Mouse (Mus musculus) liver, adult 2 months (tissue): ENCODE data around the gene Gstt4. TPM values are rescaled to one million over a fixed set of nuclear protein-coding genes. Genes with fewer than 3 reads are reported as not detected.
A peak's percentile ranks its signal among the peaks of the same experiment; 100 is the strongest.

Experiments
- DNase-seq: peaks from one replicate; pipeline ENCODE4 v3.0.0-alpha.2; 2011; ENCODE audit warnings: low read depth, low spot score; ENCODE audit errors: extremely low read depth
- H3K27ac ChIP-seq: fragments of 200-500 bp; replicated peaks from 2 replicates; pipeline ENCODE4 v1.5.1; 2012; ENCODE audit warnings: low read depth, mild to moderate bottlenecking, control low read depth, inconsistent platforms, low read length; ENCODE audit not compliant: insufficient read depth
- H3K27me3 ChIP-seq: fragments of 200-500 bp; 2 replicates; pipeline ENCODE4 v1.6.1; 2012; ENCODE audit warnings: mild to moderate bottlenecking, moderate library complexity, low read length, inconsistent platforms; ENCODE audit not compliant: control insufficient read depth, insufficient read depth
- H3K36me3 ChIP-seq: fragments of 200-500 bp; 2 replicates; pipeline ENCODE4 v1.6.1; 2012; ENCODE audit warnings: low read length, inconsistent platforms; ENCODE audit not compliant: control insufficient read depth, insufficient read depth
- H3K4me1 ChIP-seq: fragments of 200-500 bp; 2 replicates; pipeline ENCODE4 v1.6.1; 2011; ENCODE audit warnings: low read length; ENCODE audit not compliant: control insufficient read depth, insufficient read depth
- H3K4me3 ChIP-seq: fragments of 200-500 bp; 2 replicates; pipeline ENCODE4 v1.5.1; 2011; ENCODE audit warnings: low read depth, mild to moderate bottlenecking, control low read depth, low read length, moderate library complexity; ENCODE audit not compliant: insufficient read depth
- H3K79me2 ChIP-seq: fragments of 200-500 bp; 2 replicates; pipeline ENCODE4 v1.6.1; 2012; ENCODE audit warnings: inconsistent platforms, mild to moderate bottlenecking, low read length, moderate library complexity; ENCODE audit not compliant: control insufficient read depth, insufficient read depth
- H3K9ac ChIP-seq: fragments of 200-500 bp; 2 replicates; pipeline ENCODE4 v1.6.1; 2012; ENCODE audit warnings: low read depth, mild to moderate bottlenecking, control low read depth, inconsistent platforms, low read length
- CTCF ChIP-seq: fragments of 200-500 bp; IDR thresholded peaks from 2 replicates; pipeline ENCODE4 v1.5.1; 2011; ENCODE audit warnings: low read depth, low read length, control low read depth
- POLR2A ChIP-seq: fragments of 200-500 bp; IDR thresholded peaks from 2 replicates; pipeline ENCODE4 v1.6.1; 2011; ENCODE audit warnings: low read length, control low read depth; ENCODE audit not compliant: insufficient read depth; ENCODE audit errors: extremely low read depth
- WGBS: fragments of 180-500 bp; shearing (Covaris S2); methylation state at CpG from one replicate; pipeline ENCODE4 v1.1.7; 2018; 5-methylcytosine and 5-hydroxymethylcytosine counted together
- polyA plus RNA-seq: library from polyadenylated mRNA; depleted of rRNA; stranded (reverse); fragments of >200 nt; gene quantifications from 2 replicates; pipeline ENCODE4 v1.2.3, GENCODE M21; 2012
- total RNA-seq: library from RNA; depleted of rRNA; stranded (reverse); fragments of >200 nt; gene quantifications from 2 replicates; pipeline ENCODE4 v1.2.3, GENCODE M21; 2014

Gene Gstt4
- total and polyA plus RNA-seq, 2 experiments: 0.09 TPM; not detected in 1

GRCm38 (mm10) chr10:75839092-75839491 is 16.7 kb upstream of the Gstt4 start:
- no peak for DNase-seq
- WGBS: 87% methylated on average over 10 of the region's 10 CpGs
- Histone ChIP-seq H3K27ac (no peak overlapping the region), H3K79me2 (no peaks in the 10 kb centered on the region), H3K36me3 (no peaks in the 10 kb centered on the region), H3K4me3 (no peak overlapping the region), H3K4me1 (no peaks in the 10 kb centered on the region), H3K9ac (no peak overlapping the region), H3K27me3 (no peaks in the 10 kb centered on the region)
- TF ChIP-seq POLR2A (no peak), CTCF (no peak)

GRCm38 (mm10) chr10:75837248-75837759 is 15.0 kb upstream of the Gstt4 start, which contains the start of gene Gstt2:
Gstt2 (minus strand) TSS chr10:75837424.
- Histone ChIP-seq H3K4me3 (peak within 1 kb of the TSS; percentile 37), H3K4me1 (peaks cover 6% of the 10 kb centered on the region; the same call in 1 of the 2 replicates), H3K9ac (peak within 1 kb of the TSS; percentile 54), H3K27ac (peak within 1 kb of the TSS; percentile 65), H3K36me3 (no peaks in the 10 kb centered on the region), H3K79me2 (no peaks in the 10 kb centered on the region), H3K27me3 (no peaks in the 10 kb centered on the region)
- TF ChIP-seq CTCF: peak; percentile 14; the same call in 1 of the 2 replicates
- TF ChIP-seq POLR2A: 0 out of 2 replicates have a peak, but pooled peaks have one; percentile 22
- peak; percentile 97 for DNase-seq
- WGBS: under 1% methylated on average over 21 of the region's 21 CpGs

GRCm38 (mm10) chr10:75835761-75836531 is 13.6 kb upstream of the Gstt4 start:
- Histone ChIP-seq H3K36me3 (no peaks in the 10 kb centered on the region), H3K27me3 (no peaks in the 10 kb centered on the region), H3K4me1 (peaks cover 6% of the 10 kb centered on the region; the same call in 1 of the 2 replicates), H3K79me2 (no peaks in the 10 kb centered on the region), H3K9ac (peak overlapping the region; percentile 44; the same call in 1 of the 2 replicates), H3K27ac (peak overlapping the region; percentile 95), H3K4me3 (no peak overlapping the region)
- 4% methylated on average over 10 of the region's 10 CpGs for WGBS
- peak; percentile 99 for DNase-seq
- TF ChIP-seq POLR2A (no peak), CTCF (no peak)

DNA sequence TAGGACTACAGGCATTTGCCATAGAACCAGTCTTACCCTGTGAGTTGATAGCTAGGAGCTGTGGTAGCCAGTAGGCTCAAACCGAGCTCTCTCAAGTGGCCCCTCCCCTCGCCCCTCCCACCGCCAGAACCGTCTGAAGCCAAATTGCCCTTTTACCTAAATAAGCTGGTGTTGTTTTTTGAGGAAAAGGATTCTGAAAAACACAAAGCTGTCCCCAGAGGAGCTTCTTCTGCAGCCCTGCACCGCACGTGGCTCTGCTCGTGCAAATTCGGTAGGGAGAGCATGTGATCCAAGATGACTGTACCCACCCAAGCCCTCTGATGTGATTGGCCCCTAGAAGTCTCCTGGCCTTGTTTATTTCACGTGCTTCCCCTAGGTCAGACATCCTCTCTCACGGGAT is 13.0 kb upstream of the Gstt4 start:
- TF ChIP-seq POLR2A (peak; percentile 31; the same call in 1 of the 2 replicates), CTCF (no peak)
- peak overlapping the region; percentile 45 for H3K9ac ChIP-seq
- no peaks in the 10 kb centered on the region for H3K36me3 ChIP-seq
- DNase-seq: peak; percentile 98
- H3K4me3 ChIP-seq: peak overlapping the region; percentile 43; the same call in 1 of the 2 replicates
- H3K79me2 ChIP-seq: no peaks in the 10 kb centered on the region
- under 1% methylated on average over 10 of the region's 10 CpGs for WGBS
- H3K27me3 ChIP-seq: no peaks in the 10 kb centered on the region
- H3K27ac ChIP-seq: peak overlapping the region; percentile 86
- peaks cover 6% of the 10 kb centered on the region; the same call in 1 of the 2 replicates for H3K4me1 ChIP-seq

DNA sequence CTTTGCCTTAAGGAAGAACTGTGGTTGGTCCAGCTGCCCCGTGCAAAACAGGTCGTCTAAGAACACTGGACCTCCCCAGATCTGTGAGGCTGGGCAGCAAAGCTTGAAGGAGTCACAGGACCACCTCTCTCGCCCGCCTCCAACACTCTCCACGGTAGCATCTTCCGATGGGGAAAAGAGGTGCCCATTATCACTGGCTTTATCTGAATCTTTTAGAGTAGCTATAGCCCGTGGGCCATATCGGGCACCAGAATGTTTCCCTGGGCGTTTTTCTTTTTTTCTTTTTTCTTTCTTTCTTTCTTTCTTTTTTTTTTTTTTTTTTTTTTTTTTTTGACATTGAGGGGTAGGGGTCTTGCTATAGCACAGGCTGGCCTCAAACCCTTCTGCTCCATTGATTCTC is 12.4 kb upstream of the Gstt4 start:
- DNase-seq: no peak
- Histone ChIP-seq H3K4me3 (peak overlapping the region; percentile 60), H3K79me2 (no peaks in the 10 kb centered on the region), H3K9ac (peak overlapping the region; percentile 67), H3K4me1 (peaks cover 6% of the 10 kb centered on the region; the same call in 1 of the 2 replicates), H3K27ac (peak overlapping the region; percentile 86), H3K27me3 (no peaks in the 10 kb centered on the region), H3K36me3 (no peaks in the 10 kb centered on the region)
- TF ChIP-seq POLR2A (no peak), CTCF (no peak)
- WGBS: 7% methylated on average over 9 of the region's 9 CpGs
